Mouse (Mus musculus) testis, adult 2 months (tissue): Measurements from ENCODE around the gene Rnf126. TPM values are rescaled to one million over a fixed set of nuclear protein-coding genes. Genes with fewer than 3 reads are reported as not detected.

ENCODE experiments used
- H3K27ac ChIP-seq: fragments of 200-500 bp; 2 replicates; pipeline ENCODE4 v1.5.1; 2012; ENCODE audit warnings: low read depth, low read length; ENCODE audit not compliant: control insufficient read depth, insufficient read depth
- H3K27me3 ChIP-seq: fragments of 200-500 bp; 2 replicates; pipeline ENCODE4 v1.6.1; 2012; ENCODE audit warnings: mild to moderate bottlenecking, low read length, moderate library complexity; ENCODE audit not compliant: control insufficient read depth, insufficient read depth
- H3K36me3 ChIP-seq: fragments of 200-500 bp; 2 replicates; pipeline ENCODE4 v1.6.1; 2012; ENCODE audit warnings: mild to moderate bottlenecking, low read length; ENCODE audit not compliant: control insufficient read depth, insufficient read depth
- H3K4me1 ChIP-seq: fragments of 200-500 bp; 2 replicates; pipeline ENCODE4 v1.6.1; 2012; ENCODE audit warnings: low read length; ENCODE audit not compliant: control insufficient read depth, insufficient read depth
- H3K4me3 ChIP-seq: fragments of 200-500 bp; 2 replicates; pipeline ENCODE4 v1.5.1; 2012; ENCODE audit warnings: low read depth, mild to moderate bottlenecking, low read length, moderate library complexity, mixed read lengths; ENCODE audit not compliant: control insufficient read depth
- CTCF ChIP-seq: fragments of 200-500 bp; IDR thresholded peaks from 2 replicates; pipeline ENCODE4 v1.5.1; 2012; ENCODE audit warnings: low read depth, mild to moderate bottlenecking, inconsistent platforms, low read length, moderate library complexity; ENCODE audit not compliant: control insufficient read depth, insufficient read depth, insufficient replicate concordance
- POLR2A ChIP-seq: fragments of 200-500 bp; IDR thresholded peaks from 2 replicates; pipeline ENCODE4 v1.6.1; 2012; ENCODE audit warnings: low read depth, mild to moderate bottlenecking, inconsistent platforms, low read length, moderate library complexity; ENCODE audit not compliant: control insufficient read depth
- polyA plus RNA-seq: library from polyadenylated mRNA; depleted of rRNA; stranded (reverse); fragments of >200 nt; gene quantifications from 2 replicates; pipeline ENCODE4 v1.2.3, GENCODE M21; 2012

Rnf126 gene
- polyA plus RNA-seq, 1 experiment: 989 TPM

DNA sequence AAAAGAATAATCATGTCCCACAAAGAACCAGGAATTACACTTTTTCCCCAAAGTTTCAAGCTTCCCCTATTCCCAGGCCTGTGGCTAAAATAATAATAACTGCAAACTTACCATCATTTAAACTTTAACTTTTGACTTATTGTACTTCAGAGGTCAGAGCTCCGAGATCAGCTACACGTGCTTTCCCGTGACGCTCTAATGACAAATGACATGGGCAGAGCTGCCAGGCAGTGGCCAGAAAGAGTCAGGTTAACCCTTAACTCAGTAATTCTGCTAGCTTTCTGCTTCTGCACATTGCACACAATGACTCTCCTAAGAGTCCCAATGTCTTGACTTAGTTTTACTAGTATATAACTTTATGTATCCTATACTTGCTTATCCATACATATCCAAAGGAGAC, 2.6 kb upstream of the Rnf126 start:
- Histone ChIP-seq H3K27ac (no peak overlapping the region), H3K4me3 (no peak overlapping the region), H3K4me1 (peaks cover 12% of the 10 kb centered on the region), H3K27me3 (no peaks in the 10 kb centered on the region), H3K36me3 (no peaks in the 10 kb centered on the region; the same call in 1 of the 2 replicates)
- TF ChIP-seq CTCF: no peak
- no peak for TF ChIP-seq POLR2A

DNA sequence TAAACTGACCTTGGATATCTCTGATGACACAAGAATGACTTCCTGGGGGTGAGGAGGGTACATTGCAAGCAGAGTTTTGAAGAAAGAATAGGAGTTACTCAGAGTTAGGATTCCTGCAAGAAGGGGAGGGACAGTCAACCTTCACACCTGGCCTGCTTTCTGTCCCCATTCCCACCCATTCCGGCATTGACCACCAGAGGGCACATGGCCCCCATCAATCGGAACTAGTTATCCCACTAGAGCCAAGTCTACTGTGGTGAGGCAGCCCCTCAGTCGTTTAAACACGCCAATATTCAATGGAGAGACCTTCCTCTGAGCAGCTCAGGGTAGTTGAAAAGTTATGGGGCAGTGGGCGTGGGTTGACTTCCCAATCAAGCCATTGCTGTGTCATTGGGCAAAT, 1.6 kb upstream of the Rnf126 start:
- Histone ChIP-seq H3K4me3 (peak overlapping the region; percentile 90), H3K36me3 (no peaks in the 10 kb centered on the region; the same call in 1 of the 2 replicates), H3K4me1 (peaks cover 14% of the 10 kb centered on the region), H3K27ac (no peak overlapping the region), H3K27me3 (no peaks in the 10 kb centered on the region)
- TF ChIP-seq POLR2A (no peak), CTCF (peak; percentile 85; the same call in 1 of the 2 replicates)

- Histone ChIP-seq H3K36me3 (no peaks in the 10 kb centered on the region; the same call in 1 of the 2 replicates), H3K4me1 (peaks cover 14% of the 10 kb centered on the region)
- no peak for TF ChIP-seq CTCF
- no peak; the same call in none of the 2 replicates for TF ChIP-seq POLR2A
Measured at GRCm38 (mm10) chr10:79767372-79768244, 856 bp upstream of the Rnf126 start.

DNA sequence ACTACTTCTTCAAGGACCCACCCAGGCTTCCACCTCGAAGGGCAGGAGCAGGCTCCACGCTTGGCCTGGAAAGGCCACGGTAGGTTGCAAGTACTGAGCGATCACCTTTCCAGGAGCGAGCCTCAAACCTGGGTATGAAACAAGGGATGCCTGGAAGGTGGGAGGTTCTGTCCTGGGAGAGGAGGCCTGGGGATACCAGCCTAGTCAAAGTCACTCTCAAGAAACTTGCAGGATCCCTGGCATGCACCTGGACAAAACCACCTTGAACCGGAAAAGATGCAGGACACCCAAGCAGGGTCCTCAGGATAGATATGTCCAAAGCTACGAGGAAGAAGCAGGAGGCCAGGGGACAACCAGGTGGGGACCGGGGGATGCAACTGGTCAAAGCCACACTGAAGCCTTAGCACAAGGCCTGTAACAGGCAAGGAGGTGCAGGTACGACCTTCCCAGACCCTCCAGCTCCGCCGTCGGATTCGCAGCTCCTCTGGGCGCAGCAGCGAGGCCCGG, 698 bp downstream of the Rnf126 start:
- H3K27ac ChIP-seq: peak overlapping the region; percentile 95
- peak overlapping the region; percentile 90 for H3K4me3 ChIP-seq
- no peak for TF ChIP-seq POLR2A
- no peak for TF ChIP-seq CTCF
- peaks cover 12% of the 10 kb centered on the region for H3K4me1 ChIP-seq
- no peaks in the 10 kb centered on the region for H3K27me3 ChIP-seq
- H3K36me3 ChIP-seq: no peaks in the 10 kb centered on the region; the same call in none of the 2 replicates

More at GRCm38 (mm10) chr10:79767372-79768244, 856 bp upstream of the Rnf126 start:
- H3K27me3 ChIP-seq: no peaks in the 10 kb centered on the region
- H3K27ac ChIP-seq: peak overlapping the region; percentile 88
- H3K4me3 ChIP-seq: peak overlapping the region; percentile 90

- TF ChIP-seq POLR2A: no peak
- TF ChIP-seq CTCF: no peak
- H3K4me3 ChIP-seq: peak overlapping the region; percentile 90
- H3K27me3 ChIP-seq: no peaks in the 10 kb centered on the region
- no peak overlapping the region; the same call in 1 of the 2 replicates for H3K27ac ChIP-seq
- H3K36me3 ChIP-seq: no peaks in the 10 kb centered on the region; the same call in none of the 2 replicates
- H3K4me1 ChIP-seq: peaks cover 12% of the 10 kb centered on the region
Measured at GRCm38 (mm10) chr10:79765228-79765745, 1.5 kb downstream of the Rnf126 start.

- Histone ChIP-seq H3K4me3 (no peak overlapping the region), H3K27me3 (no peaks in the 10 kb centered on the region), H3K36me3 (no peaks in the 10 kb centered on the region; the same call in none of the 2 replicates), H3K4me1 (peaks cover 12% of the 10 kb centered on the region), H3K27ac (no peak overlapping the region)
- TF ChIP-seq POLR2A (no peak), CTCF (no peak)
Measured at GRCm38 (mm10) chr10:79764234-79764633, 2.5 kb downstream of the Rnf126 start.

- Histone ChIP-seq H3K27me3 (no peaks in the 10 kb centered on the region), H3K36me3 (no peaks in the 10 kb centered on the region; the same call in none of the 2 replicates), H3K4me1 (peaks cover 12% of the 10 kb centered on the region), H3K4me3 (no peak overlapping the region), H3K27ac (no peak overlapping the region)
- TF ChIP-seq POLR2A: no peak
Measured at GRCm38 (mm10) chr10:79762875-79763274, 3.9 kb downstream of the Rnf126 start.
